Mouse (Mus musculus) brain, embryonic 14.5 days (tissue): ENCODE results near the gene Usp34.

Experiments
- CTCF ChIP-seq: fragments of 200-500 bp; IDR thresholded peaks from 2 replicates; pipeline ENCODE4 v1.5.1; 2012; ENCODE audit warnings: inconsistent platforms, mild to moderate bottlenecking, moderate library complexity, borderline replicate concordance; ENCODE audit not compliant: insufficient read depth, insufficient read length; ENCODE audit errors: extremely low read depth
- POLR2A ChIP-seq: fragments of 200-500 bp; IDR thresholded peaks from 2 replicates; pipeline ENCODE4 v1.6.1; 2012; ENCODE audit warnings: mild to moderate bottlenecking, inconsistent platforms, borderline replicate concordance; ENCODE audit not compliant: poor library complexity, insufficient read depth, insufficient read length, severe bottlenecking; ENCODE audit errors: extremely low read depth

- TF ChIP-seq CTCF = no peak
- TF ChIP-seq POLR2A = no peak
Measured at GRCm38 (mm10) chr11:23518981-23519380, 212.3 kb downstream of the Usp34 start.
